Mouse (Mus musculus) bone marrow macrophage, adult 2 months (primary cell): ENCODE results near the gene AI464131.

ENCODE experiments used
- CTCF ChIP-seq: IDR thresholded peaks from 2 replicates; pipeline ENCODE4 v1.5.1; 2012; ENCODE audit warnings: low read depth, mild to moderate bottlenecking, low read length, moderate library complexity
- POLR2A ChIP-seq: IDR thresholded peaks from 2 replicates; pipeline ENCODE4 v1.6.1; 2012; ENCODE audit warnings: mild to moderate bottlenecking, low read depth, low read length, borderline replicate concordance

DNA sequence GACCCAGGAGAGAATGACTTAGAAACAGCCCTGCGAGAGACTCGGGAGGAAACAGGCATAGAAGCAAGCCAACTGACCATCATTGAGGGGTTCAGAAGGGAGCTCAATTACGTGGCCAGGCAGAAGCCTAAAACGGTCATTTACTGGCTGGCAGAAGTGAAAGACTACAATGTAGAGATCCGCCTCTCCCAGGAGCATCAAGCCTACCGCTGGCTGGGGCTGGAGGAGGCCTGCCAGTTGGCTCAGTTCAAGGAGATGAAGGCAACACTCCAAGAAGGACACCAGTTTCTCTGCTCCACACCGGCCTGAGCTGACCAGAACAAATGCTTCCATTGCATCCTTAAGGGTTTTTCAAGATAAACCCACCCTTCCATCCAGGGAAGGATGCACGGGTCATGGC is 22.6 kb downstream of the AI464131 start:
- TF ChIP-seq POLR2A (no peak), CTCF (no peak)
